Mouse (Mus musculus): ENCODE results near the gene Cyp2g1. TPM values are rescaled to one million over a fixed set of nuclear protein-coding genes. Genes with fewer than 3 reads are reported as not detected.
"Not testable (repeated sequence)": the region's sequence is repeated elsewhere in the genome, so short reads cannot be mapped to it uniquely, and the experiment has no call there.

Cyp2g1 gene
- total RNA-seq, 2 experiments from 2014 or later = not detected

DNA sequence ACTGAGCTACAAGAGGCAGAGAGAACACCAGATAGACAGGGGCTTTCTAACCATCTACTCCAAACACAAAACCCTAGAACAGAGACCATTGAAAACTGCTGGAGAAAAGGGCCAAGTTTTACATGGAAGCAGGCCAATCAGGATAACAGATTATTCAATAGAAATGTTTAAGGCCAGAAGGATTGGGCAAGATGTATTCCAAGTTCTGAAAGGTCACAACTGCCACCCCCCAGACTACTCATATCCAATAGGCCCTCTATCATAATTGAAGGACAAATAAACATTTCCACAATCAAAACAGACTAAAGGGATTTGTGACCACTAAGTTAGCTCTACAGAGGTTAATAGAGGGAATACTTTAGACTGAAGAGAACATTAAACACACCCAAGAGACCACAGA, 41.4 kb downstream of the Cyp2g1 start:
- intact Hi-C loops (cut with DNase I); DNase-seq: not testable (repeated sequence)

Other genes starting within 250 kb of the Cyp2g1 start
- gene Vmn1r185, start 190.4 kb upstream of the Cyp2g1 start, total RNA-seq (2021) = not detected
- gene Cyp2b23, start 122.5 kb upstream of the Cyp2g1 start, total RNA-seq (2021) = not detected
- not detected for gene Cyp2b19, start 51.8 kb upstream of the Cyp2g1 start, total RNA-seq (2021)
- gene Cyp2a5, start 26.4 kb downstream of the Cyp2g1 start, total RNA-seq (2021) = not detected
- gene Cyp2a22, start 130.5 kb downstream of the Cyp2g1 start, total RNA-seq (2021) = not detected
- not detected for gene Cyp2a12, start 220.2 kb downstream of the Cyp2g1 start, total RNA-seq (2021)

Data from heart, postnatal 36 days (tissue).